Mouse (Mus musculus) brain, embryonic 14.5 days (tissue): ENCODE data around the gene Rnf31. TPM values are rescaled to one million over a fixed set of nuclear protein-coding genes. Genes with fewer than 3 reads are reported as not detected.

Experiments
- DNase-seq: peaks from one replicate; pipeline ENCODE4 v3.0.0-alpha.2; 2011; ENCODE audit warnings: low read depth
- CTCF ChIP-seq: fragments of 200-500 bp; IDR thresholded peaks from 2 replicates; pipeline ENCODE4 v1.5.1; 2012; ENCODE audit warnings: inconsistent platforms, mild to moderate bottlenecking, moderate library complexity, borderline replicate concordance; ENCODE audit not compliant: insufficient read depth, insufficient read length; ENCODE audit errors: extremely low read depth
- POLR2A ChIP-seq: fragments of 200-500 bp; IDR thresholded peaks from 2 replicates; pipeline ENCODE4 v1.6.1; 2012; ENCODE audit warnings: mild to moderate bottlenecking, inconsistent platforms, borderline replicate concordance; ENCODE audit not compliant: poor library complexity, insufficient read depth, insufficient read length, severe bottlenecking; ENCODE audit errors: extremely low read depth
- polyA plus RNA-seq: library from polyadenylated mRNA; depleted of rRNA; stranded (reverse); fragments of >200 nt; gene quantifications from 2 replicates; pipeline ENCODE4 v1.2.3, GENCODE M21; 2012

The Rnf31 gene
- polyA plus RNA-seq, 1 experiment: 30.4 TPM

GRCm38 (mm10) chr14:55579511-55580496 lies 11.7 kb upstream of the Rnf31 start:
- TF ChIP-seq CTCF (no peak), POLR2A (no peak)
- DNase-seq: no peak

GRCm38 (mm10) chr14:55580731-55581130 lies 10.8 kb upstream of the Rnf31 start:
- DNase-seq: no peak
- TF ChIP-seq POLR2A (no peak), CTCF (no peak)

- TF ChIP-seq POLR2A (no peak), CTCF (peak; percentile 43; the same call in 1 of the 2 replicates)
- no peak for DNase-seq
Measured at GRCm38 (mm10) chr14:55581981-55582681, 9.4 kb upstream of the Rnf31 start.

- no peak for DNase-seq
Measured at GRCm38 (mm10) chr14:55584303-55584701, 7.2 kb upstream of the Rnf31 start.

GRCm38 (mm10) chr14:55584702-55585565 lies 6.6 kb upstream of the Rnf31 start, which contains the start of gene Emc9:
Gene Emc9 (minus strand): TSS chr14:55585302.
- peak; percentile 46 for DNase-seq
- TF ChIP-seq POLR2A: no peak
- no peak for TF ChIP-seq CTCF

More at GRCm38 (mm10) chr14:55584303-55584701, 7.2 kb upstream of the Rnf31 start:
- TF ChIP-seq CTCF (no peak), POLR2A (no peak)

GRCm38 (mm10) chr14:55585566-55585960 lies 5.9 kb upstream of the Rnf31 start:
- no peak for DNase-seq
- TF ChIP-seq POLR2A (no peak), CTCF (no peak)

- no peak for DNase-seq
- no peak for TF ChIP-seq POLR2A
- no peak for TF ChIP-seq CTCF
Measured at GRCm38 (mm10) chr14:55586149-55586548, 5.4 kb upstream of the Rnf31 start.

- DNase-seq: no peak
- TF ChIP-seq POLR2A (no peak), CTCF (no peak)
Measured at GRCm38 (mm10) chr14:55589271-55589670, 2.2 kb upstream of the Rnf31 start.

GRCm38 (mm10) chr14:55589771-55590448 lies 1.6 kb upstream of the Rnf31 start:
- TF ChIP-seq CTCF (no peak), POLR2A (no peak)
- DNase-seq: no peak

- TF ChIP-seq POLR2A (peak; percentile 9; the same call in 1 of the 2 replicates), CTCF (peak; percentile 2; the same call in 1 of the 2 replicates)
- DNase-seq: peak; percentile 99
Measured at GRCm38 (mm10) chr14:55590748-55591330, 669 bp upstream of the Rnf31 start, which contains the start of gene Psme2. Gene Psme2 (minus strand): TSS chr14:55591113.
